Mouse (Mus musculus) CD4-positive helper T cell, adult 2 months (primary cell): ENCODE data around the gene Rbbp8nl.
"Not testable (repeated sequence)": the region's sequence is repeated elsewhere in the genome, so short reads cannot be mapped to it uniquely, and the experiment has no call there.

Source experiments
- DNase-seq: peaks from one replicate; pipeline ENCODE4 v3.0.0-alpha.2; 2012; ENCODE audit warnings: low read depth, missing footprints, low spot score

Gene Rbbp8nl

GRCm38 (mm10) chr2:180288966-180289365 lies 713 bp downstream of the Rbbp8nl start:
- DNase-seq, result no peak

DNA sequence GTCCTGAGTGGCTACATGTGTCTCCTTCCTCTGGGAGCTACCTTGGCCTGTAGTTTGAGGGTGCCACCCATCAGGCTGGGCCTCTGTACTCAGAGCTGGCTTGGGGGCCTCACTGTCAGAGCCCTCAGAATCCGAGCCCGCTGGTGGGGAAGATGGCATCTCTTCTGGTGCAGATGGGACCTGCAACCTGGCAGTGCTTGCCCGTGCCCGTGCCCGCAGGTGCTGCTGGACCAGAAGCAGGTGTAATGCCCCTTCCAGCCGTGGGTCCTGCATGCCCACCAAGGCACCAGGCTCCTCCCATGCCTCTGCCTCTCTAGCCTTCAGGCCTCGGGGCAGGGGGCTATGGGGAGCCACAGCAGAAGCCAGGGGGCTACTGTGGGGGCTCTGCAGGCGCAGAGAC lies 10.4 kb downstream of the Rbbp8nl start:
- no peak for DNase-seq

DNA sequence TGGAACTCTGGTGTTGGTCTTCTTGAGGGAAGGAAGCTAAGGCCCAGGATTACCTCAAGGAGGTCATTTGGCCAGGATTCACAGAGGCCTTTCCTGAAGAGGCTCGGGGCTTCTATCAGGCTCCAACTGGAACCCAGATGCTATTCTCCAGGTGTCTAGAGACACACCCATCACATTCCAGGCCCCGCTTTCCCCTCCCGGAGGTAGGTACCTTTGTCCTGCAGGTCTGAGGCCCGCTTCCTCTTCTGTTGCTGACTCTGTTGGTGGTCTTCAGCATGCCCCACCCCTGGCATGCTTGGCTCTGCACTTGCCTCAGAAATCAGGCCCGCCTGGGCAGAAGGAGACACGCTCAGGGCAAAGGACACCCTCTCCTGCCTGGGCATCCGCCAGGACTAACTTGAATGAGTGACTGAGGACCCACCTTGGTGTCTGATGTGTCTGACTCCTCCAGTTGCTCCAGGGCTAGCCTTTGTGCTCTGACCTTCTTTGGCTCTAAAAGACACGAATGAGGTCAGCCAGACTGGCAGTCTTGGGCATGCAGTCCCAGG lies 11.8 kb downstream of the Rbbp8nl start:
- no peak for DNase-seq

- DNase-seq, result peak; percentile 88
Measured at GRCm38 (mm10) chr2:180276851-180277259, 12.8 kb downstream of the Rbbp8nl start.

GRCm38 (mm10) chr2:180276385-180276784 lies 13.3 kb downstream of the Rbbp8nl start:
- no peak for DNase-seq

DNA sequence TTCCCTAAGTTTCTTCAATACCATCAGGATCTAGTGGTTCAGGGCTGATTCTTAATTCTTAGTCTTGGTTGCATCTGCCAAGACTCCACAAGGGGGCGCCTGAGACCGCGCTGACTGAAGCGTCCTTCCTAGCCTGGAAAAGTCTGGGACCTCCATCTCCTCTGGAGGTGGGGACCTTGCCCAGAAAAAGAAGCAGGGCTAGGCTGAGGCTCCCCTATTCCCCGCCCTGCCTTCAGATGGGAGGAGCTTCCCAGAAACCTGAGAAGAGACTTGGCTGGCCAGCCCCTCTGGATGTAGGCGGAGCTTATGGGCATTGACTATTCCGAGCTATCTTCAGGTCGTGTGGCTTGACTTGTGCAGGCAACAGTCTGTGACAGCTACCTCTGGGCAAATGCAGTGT lies 13.8 kb downstream of the Rbbp8nl start:
- DNase-seq, result peak; percentile 89

DNA sequence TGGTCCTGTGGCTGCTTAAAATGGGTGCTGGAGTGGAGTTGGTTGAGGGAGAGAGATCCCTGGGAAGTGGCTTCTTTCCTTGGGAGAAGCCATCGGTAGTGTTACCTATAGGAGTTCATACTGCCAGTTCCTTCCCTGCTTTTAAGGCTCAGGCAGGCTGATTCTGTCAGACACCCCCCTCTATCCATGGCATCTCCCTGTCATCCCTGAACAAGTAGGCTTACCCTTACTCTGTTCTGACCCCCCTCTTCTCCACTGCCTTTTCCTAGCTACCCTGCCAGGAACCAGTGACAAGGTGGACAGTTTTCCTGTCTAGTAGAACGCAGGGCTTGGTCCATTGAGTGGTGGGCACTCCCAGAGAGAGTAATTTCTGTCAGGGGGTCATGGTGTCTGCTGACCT lies 15.2 kb downstream of the Rbbp8nl start:
- DNase-seq, result no peak

GRCm38 (mm10) chr2:180273394-180274244 lies 16.1 kb downstream of the Rbbp8nl start, which contains the start of gene Cables2:
Gene Cables2 (minus strand): TSS chr2:180273496.
- DNase-seq, result peak; percentile 99

DNA sequence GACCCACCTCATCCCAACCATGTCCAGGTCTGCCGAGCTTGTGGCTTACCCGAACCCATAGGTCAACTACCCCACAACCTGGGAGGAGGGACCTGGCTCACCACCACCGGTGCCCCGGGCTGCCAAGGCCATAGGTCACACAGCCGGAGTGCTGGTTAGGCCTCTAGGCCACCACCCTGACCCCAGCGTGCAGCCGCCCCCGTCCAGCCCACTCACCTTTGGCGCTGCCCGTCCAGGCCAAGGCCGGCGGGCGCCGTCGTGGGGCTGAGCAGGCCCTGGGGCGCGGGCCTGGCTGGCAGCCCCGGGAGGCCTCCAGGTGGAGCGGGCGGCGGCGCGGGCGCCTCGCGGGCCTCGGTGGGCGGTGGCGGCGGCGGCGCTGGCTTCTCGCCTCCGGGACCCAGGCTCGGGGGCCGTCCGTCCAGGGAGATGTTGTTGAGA lies 16.8 kb downstream of the Rbbp8nl start:
- no peak for DNase-seq

- no peak for DNase-seq
Measured at GRCm38 (mm10) chr2:180271804-180272395, 17.8 kb downstream of the Rbbp8nl start.

DNA sequence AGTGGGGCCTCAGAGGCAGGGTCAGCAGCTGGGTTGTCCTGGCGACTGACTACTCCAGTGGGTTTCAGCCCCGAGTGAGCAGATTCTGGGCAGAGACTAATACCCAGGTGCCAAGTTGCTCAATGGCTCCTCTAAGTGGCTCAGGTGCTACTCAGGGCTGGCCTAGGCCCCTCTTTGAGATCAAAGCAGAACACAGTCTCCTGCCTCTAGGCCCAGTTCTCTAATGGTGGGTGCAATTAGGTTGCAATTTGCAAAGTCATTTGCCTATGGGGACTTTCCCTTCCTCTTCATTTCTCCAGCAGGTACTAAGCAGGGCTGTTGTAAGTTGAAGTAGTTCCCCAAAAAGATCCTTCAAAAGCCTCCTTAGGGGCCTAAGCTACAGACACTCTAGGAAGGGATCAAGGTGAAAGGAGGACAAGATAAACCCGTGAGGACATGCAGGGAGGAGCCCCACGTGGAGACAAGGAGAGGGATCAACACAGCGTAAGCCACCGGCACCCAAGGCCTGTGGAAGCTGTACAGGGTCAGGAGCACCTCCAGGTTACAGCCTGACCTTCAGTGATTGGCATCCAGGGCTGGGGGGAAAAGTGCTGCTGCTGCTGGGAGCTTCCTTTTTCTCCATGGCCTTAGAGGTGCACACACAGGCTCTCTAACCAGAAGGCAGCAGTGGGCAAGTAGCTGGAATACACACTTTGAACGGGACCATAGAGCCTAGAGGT lies 19.0 kb downstream of the Rbbp8nl start:
- no peak for DNase-seq

- DNase-seq, result no peak
Measured at GRCm38 (mm10) chr2:180269329-180269728, 20.4 kb downstream of the Rbbp8nl start.

GRCm38 (mm10) chr2:180267955-180268354 lies 21.7 kb downstream of the Rbbp8nl start:
- no peak for DNase-seq

- DNase-seq, result no peak
Measured at GRCm38 (mm10) chr2:180262891-180263290, 26.8 kb downstream of the Rbbp8nl start.

- DNase-seq, result no peak
Measured at GRCm38 (mm10) chr2:180262441-180262840, 27.2 kb downstream of the Rbbp8nl start.

DNA sequence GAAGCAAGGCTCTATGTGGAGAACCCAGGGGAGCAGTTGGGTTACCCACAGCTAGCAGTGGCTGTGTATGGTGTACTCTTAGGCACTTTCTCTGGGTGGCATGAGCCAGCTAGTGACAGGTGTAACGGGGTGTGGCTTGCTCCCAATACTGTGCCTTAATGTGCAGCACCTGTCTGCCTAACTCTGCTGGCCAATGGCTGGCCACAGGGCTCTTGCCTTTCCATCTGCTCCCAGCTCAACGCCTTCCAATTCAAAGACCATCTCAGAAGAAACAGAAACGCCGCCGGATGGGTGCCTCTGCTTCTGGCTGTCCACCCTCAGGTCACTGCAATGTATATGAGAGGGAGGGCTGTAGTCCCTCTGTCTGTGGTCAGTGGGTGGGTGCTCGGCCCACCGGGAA lies 27.8 kb downstream of the Rbbp8nl start:
- no peak for DNase-seq

- DNase-seq, result no peak
Measured at GRCm38 (mm10) chr2:180260610-180261480, 28.8 kb downstream of the Rbbp8nl start.

DNA sequence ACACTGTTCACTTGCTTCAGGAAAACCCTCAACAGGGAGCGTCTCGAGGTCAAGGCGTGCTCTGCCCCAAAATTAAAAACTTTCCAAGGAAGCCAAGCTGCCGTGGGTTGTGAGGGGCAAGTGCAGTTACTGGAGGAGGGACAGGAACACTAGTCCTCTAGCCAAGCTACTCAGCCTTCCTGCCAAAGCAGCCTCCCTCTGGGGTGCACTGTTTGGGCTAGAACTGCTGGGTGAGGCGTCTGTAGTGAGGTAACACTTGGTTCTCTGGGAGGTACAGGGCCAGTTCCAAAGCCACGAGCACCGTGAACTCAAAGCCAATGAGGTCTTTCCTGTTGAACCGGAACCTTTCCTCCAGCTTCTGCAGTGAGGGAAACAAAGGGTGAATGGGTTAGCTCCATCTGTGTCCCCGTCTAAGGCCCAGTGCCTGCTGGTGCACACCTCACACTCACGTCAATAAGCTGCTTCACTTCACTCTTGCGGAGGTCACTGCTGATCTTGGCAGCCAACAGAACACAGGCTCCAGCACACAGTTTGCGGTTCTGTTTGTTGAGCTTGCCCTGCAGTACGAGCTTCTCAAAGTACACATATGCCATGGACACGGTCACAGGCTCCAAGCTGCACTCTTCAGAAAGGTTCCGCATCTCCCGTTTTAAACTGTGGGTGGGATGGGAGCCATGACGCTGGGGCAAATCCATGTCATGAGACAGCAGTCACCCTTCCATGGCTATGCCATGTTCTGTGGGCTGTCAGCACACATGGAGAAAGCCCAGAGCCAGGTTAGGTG lies 29.7 kb downstream of the Rbbp8nl start:
- not testable (repeated sequence) for DNase-seq

GRCm38 (mm10) chr2:180258951-180259484 lies 30.7 kb downstream of the Rbbp8nl start:
- not testable (repeated sequence) for DNase-seq
